Mouse (Mus musculus) CD4-positive, CD25-positive, alpha-beta regulatory T cell, adult 2 months (primary cell): Measurements from ENCODE around the gene Mapk12.

ENCODE experiments used
- DNase-seq: peaks from one replicate; pipeline ENCODE4 v3.0.0-alpha.2; 2012; ENCODE audit warnings: low read depth, low spot score

Gene Mapk12

GRCm38 (mm10) chr15:89098616-89099015 is 41.9 kb downstream of the Mapk12 start:
- DNase-seq, result no peak

- DNase-seq, result no peak
These were observed 43.1 kb downstream of the Mapk12 start for GRCm38 (mm10) chr15:89097450-89097849.

GRCm38 (mm10) chr15:89092181-89092580 is 48.3 kb downstream of the Mapk12 start:
- DNase-seq, result no peak

GRCm38 (mm10) chr15:89090662-89091061 is 49.8 kb downstream of the Mapk12 start:
- no peak for DNase-seq

- DNase-seq, result peak; percentile 31
These were observed 51.1 kb downstream of the Mapk12 start for GRCm38 (mm10) chr15:89089248-89090051.

DNA sequence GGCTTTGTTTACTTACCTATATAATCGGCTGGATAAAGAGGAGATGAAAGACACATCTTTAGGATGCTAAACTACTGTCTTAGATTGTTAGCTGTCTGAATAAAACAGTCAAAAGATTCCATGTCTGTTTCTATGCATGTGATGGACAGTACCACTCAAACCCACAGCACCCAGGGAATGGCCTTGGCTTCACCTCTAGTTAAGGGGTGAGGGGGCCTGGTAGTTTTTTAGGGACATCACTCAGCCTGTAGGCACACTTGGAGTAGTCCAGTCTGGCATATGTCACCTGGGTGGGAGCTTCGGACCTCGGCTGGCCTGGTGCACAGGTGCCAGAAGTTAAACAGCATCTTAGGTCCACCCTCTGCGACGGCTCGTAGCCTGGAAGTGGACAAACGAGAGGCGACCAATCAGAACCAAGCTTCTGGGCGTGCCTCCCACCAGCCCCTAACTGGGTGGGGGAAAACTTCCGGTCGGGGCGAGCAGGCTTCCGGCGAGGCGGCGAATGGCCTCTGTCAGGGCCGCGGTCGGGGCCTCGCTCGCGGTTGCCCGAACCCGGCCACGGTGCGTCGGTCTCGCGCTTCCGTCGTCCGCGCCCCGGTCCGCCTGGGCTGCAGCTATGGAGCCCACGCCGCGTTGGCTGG is 51.8 kb downstream of the Mapk12 start, which contains the start of gene Selenoo:
TSS of gene Selenoo (plus strand) at position 478 of the 641 bp plus-strand sequence.
- peak; percentile 84 for DNase-seq

- no peak for DNase-seq
These were observed 55.7 kb downstream of the Mapk12 start for GRCm38 (mm10) chr15:89084826-89085225.

DNA sequence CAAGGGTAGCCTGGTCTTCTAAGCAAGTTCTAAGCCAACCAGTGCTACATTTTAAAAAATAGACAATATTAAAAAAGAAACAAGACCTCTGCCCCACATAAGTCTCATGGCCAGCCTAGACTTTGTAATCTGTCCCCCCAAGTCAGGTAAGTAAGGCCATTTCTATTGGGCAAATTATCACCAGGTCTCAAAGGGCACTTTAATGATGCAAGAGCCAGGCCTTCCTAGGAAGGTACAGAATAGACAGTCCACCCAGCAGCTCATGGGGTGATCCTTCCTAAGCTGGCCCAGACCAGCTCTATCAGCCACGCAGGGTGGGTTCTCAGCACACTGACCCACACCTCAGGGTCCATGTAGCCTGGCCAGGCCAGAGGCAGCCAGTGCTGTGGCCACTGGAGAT is 56.6 kb downstream of the Mapk12 start:
- no peak for DNase-seq
